Mouse (Mus musculus) E14TG2a.4 (cell line): Measurements from ENCODE around the gene Rps6kb2.

Experiments
- CTCF ChIP-seq: conservative IDR thresholded peaks from 2 replicates; pipeline ENCODE4 v1.5.1; 2014; ENCODE audit warnings: low read length
- NANOG ChIP-seq: IDR thresholded peaks from 2 replicates; pipeline ENCODE4 v1.6.1; 2014; ENCODE audit warnings: borderline replicate concordance, low read length, mixed read lengths

GRCm38 (mm10) chr19:4202149-4202548 lies 39.0 kb upstream of the Rps6kb2 start:
- no peak for TF ChIP-seq CTCF
- no peak for TF ChIP-seq NANOG
